Mouse (Mus musculus) small intestine, adult 2 months (tissue): ENCODE measurements at regions not wholly inside any gene's neighbourhood (a gene's known extent, or its start where the extent isn't known, plus 50 kb on each side); places are given as distances from the start of the nearest gene placed in this dataset.

Experiments used
- CTCF ChIP-seq: fragments of 200-500 bp; IDR thresholded peaks from 2 replicates; pipeline ENCODE4 v1.5.1; 2012; ENCODE audit warnings: low read depth, mild to moderate bottlenecking, control low read depth, inconsistent platforms, low read length, moderate library complexity, mixed read lengths; ENCODE audit not compliant: insufficient replicate concordance, insufficient read length; ENCODE audit errors: extremely low read depth
- POLR2A ChIP-seq: fragments of 200-500 bp; IDR thresholded peaks from 2 replicates; pipeline ENCODE4 v1.6.1; 2012; ENCODE audit warnings: low read depth, mild to moderate bottlenecking, control low read depth, inconsistent platforms, low read length, moderate library complexity

DNA sequence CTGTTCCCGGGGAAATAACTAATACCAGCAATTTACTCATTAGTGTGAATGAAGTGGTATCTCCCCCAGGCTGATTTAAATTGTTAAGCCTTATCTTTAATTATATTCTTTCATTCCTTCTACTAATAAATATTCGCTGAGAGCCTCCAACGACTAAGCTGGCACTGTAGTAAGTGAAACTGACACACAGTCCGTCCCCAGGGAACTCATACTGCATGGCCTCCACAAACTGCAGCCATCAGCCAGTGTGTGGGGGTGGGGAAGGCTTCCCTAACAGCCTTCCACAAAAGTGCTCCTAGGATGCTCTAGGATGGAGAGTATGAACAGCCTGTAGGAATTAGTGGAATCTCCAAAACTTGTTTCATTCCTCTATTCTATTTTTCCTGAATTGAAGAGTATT is 81.0 kb upstream of the Mast4 start:
- TF ChIP-seq CTCF, result no peak
- TF ChIP-seq POLR2A, result no peak
